Mouse (Mus musculus): ENCODE data around the gene Mrnip.
"Not testable (repeated sequence)": the region's sequence is repeated elsewhere in the genome, so short reads cannot be mapped to it uniquely, and the experiment has no call there.

The Mrnip gene

GRCm38 (mm10) chr11:50174111-50174729 lies at the start of gene Mrnip:
Gene Mrnip (plus strand): TSS chr11:50174444.
- in situ Hi-C loops (cut with MboI, MseI): not testable (repeated sequence)

GRCm38 (mm10) chr11:50127781-50128180 lies 46.5 kb upstream of the Mrnip start:
- in situ Hi-C loops (cut with MboI, MseI): no loop called here

GRCm38 (mm10) chr11:50130811-50131766 lies 43.2 kb upstream of the Mrnip start, which contains the start of gene Tbc1d9b:
Gene Tbc1d9b (plus strand): TSS chr11:50131396.
- in situ Hi-C loops (cut with MboI, MseI): loop anchor here (5.0 kb wide), 1 partner anchor 149 kb away; no protein-coding TSS in a partner anchor

GRCm38 (mm10) chr11:50131801-50132201 lies 42.4 kb upstream of the Mrnip start:
- in situ Hi-C loops (cut with MboI, MseI): loop anchor here (5.0 kb wide), 1 partner anchor 150 kb away; no protein-coding TSS in a partner anchor

GRCm38 (mm10) chr11:50132265-50132664 lies 42.0 kb upstream of the Mrnip start:
- in situ Hi-C loops (cut with MboI, MseI): loop anchor here (5.0 kb wide), 1 partner anchor 150 kb away; no protein-coding TSS in a partner anchor

- in situ Hi-C loops (cut with MboI, MseI): loop anchor here (5.0 kb wide), 1 partner anchor 152 kb away; no protein-coding TSS in a partner anchor
Observed at GRCm38 (mm10) chr11:50134136-50134859, 39.9 kb upstream of the Mrnip start.

GRCm38 (mm10) chr11:50138206-50138822 lies 35.9 kb upstream of the Mrnip start:
- in situ Hi-C loops (cut with MboI, MseI): no loop called here

- in situ Hi-C loops (cut with MboI, MseI): no loop called here
Observed at GRCm38 (mm10) chr11:50139571-50139970, 34.7 kb upstream of the Mrnip start.

GRCm38 (mm10) chr11:50145529-50145928 lies 28.7 kb upstream of the Mrnip start:
- in situ Hi-C loops (cut with MboI, MseI): no loop called here

- in situ Hi-C loops (cut with MboI, MseI): no loop called here
Observed at GRCm38 (mm10) chr11:50146121-50146520, 28.1 kb upstream of the Mrnip start.

- in situ Hi-C loops (cut with MboI, MseI): no loop called here
Observed at GRCm38 (mm10) chr11:50147267-50147957, 26.8 kb upstream of the Mrnip start.

- in situ Hi-C loops (cut with MboI, MseI): no loop called here
Observed at GRCm38 (mm10) chr11:50147958-50148476, 26.2 kb upstream of the Mrnip start.

- in situ Hi-C loops (cut with MboI, MseI): no loop called here
Observed at GRCm38 (mm10) chr11:50149200-50149599, 25.0 kb upstream of the Mrnip start.

GRCm38 (mm10) chr11:50149603-50150150 lies 24.6 kb upstream of the Mrnip start:
- in situ Hi-C loops (cut with MboI, MseI): no loop called here

GRCm38 (mm10) chr11:50151374-50151773 lies 22.9 kb upstream of the Mrnip start:
- in situ Hi-C loops (cut with MboI, MseI): no loop called here

GRCm38 (mm10) chr11:50154166-50154565 lies 20.1 kb upstream of the Mrnip start:
- in situ Hi-C loops (cut with MboI, MseI): no loop called here

GRCm38 (mm10) chr11:50154777-50155520 lies 19.3 kb upstream of the Mrnip start:
- in situ Hi-C loops (cut with MboI, MseI): no loop called here

- in situ Hi-C loops (cut with MboI, MseI): no loop called here
Observed at GRCm38 (mm10) chr11:50155785-50156184, 18.5 kb upstream of the Mrnip start.

GRCm38 (mm10) chr11:50156725-50157258 lies 17.5 kb upstream of the Mrnip start:
- in situ Hi-C loops (cut with MboI, MseI): no loop called here
